Mouse (Mus musculus) limb, embryonic 15.5 days (tissue): ENCODE results near the gene Rictor. TPM values are rescaled to one million over a fixed set of nuclear protein-coding genes. Genes with fewer than 3 reads are reported as not detected.

Experiments used
- ATAC-seq: fragments of 200-750 bp; cut with Nextera tagmentation; 2 replicates; pipeline ENCODE4 v1.8.0; 2017; ENCODE audit warnings: low read depth, moderate TSS enrichment; ENCODE audit not compliant: insufficient number of reproducible peaks, low FRiP score, low TSS enrichment
- H3K27ac ChIP-seq: fragments of 300-500 bp; sonication (generic); 2 replicates; pipeline ENCODE4 v1.5.1; 2015; ENCODE audit warnings: moderate library complexity, mild to moderate bottlenecking, inconsistent platforms
- H3K27me3 ChIP-seq: fragments of 300-500 bp; sonication (generic); 2 replicates; pipeline ENCODE4 v1.6.1; 2015; ENCODE audit warnings: inconsistent platforms
- H3K36me3 ChIP-seq: fragments of 300-500 bp; sonication (generic); 2 replicates; pipeline ENCODE4 v1.6.1; 2015; ENCODE audit warnings: inconsistent platforms
- H3K4me1 ChIP-seq: fragments of 300-500 bp; sonication (generic); 2 replicates; pipeline ENCODE4 v1.6.1; 2015; ENCODE audit warnings: inconsistent platforms
- H3K4me2 ChIP-seq: fragments of 300-500 bp; sonication (generic); 2 replicates; pipeline ENCODE4 v1.6.1; 2015; ENCODE audit warnings: mild to moderate bottlenecking, inconsistent platforms
- H3K4me3 ChIP-seq: fragments of 300-500 bp; sonication (generic); 2 replicates; pipeline ENCODE4 v1.5.1; 2015; ENCODE audit warnings: mild to moderate bottlenecking, inconsistent platforms
- H3K9ac ChIP-seq: fragments of 300-500 bp; sonication (generic); 2 replicates; pipeline ENCODE4 v1.6.1; 2015; ENCODE audit warnings: inconsistent platforms
- H3K9me3 ChIP-seq: fragments of 300-500 bp; sonication (generic); 2 replicates; pipeline ENCODE4 v1.6.1; 2016; ENCODE audit warnings: inconsistent platforms
- WGBS: fragments of 180-500 bp; shearing (Covaris S2); methylation state at CpG from one replicate; pipeline ENCODE4 v1.1.7; 2015; 5-methylcytosine and 5-hydroxymethylcytosine counted together
- polyA plus RNA-seq: library from polyadenylated mRNA; unstranded; fragments of >200 nt; fragmentation: Nextera tagmentation; extraction: Ambion mirVana; gene quantifications from 2 replicates; pipeline ENCODE4 v1.2.1, GENCODE M21; 2015

Gene Rictor
- polyA plus RNA-seq, 1 experiment from 2014 or later, result 40.6 TPM

GRCm38 (mm10) chr15:6710341-6710740 is 2.2 kb downstream of the Rictor start:
- no peak for ATAC-seq
- Histone ChIP-seq H3K9me3 (no peaks in the 10 kb centered on the region), H3K27me3 (peaks cover 9% of the 10 kb centered on the region; the same call in 1 of the 2 replicates), H3K9ac (no peak overlapping the region), H3K4me1 (peaks cover 17% of the 10 kb centered on the region; the same call in 1 of the 2 replicates), H3K27ac (no peak overlapping the region), H3K4me2 (0 out of 2 replicates have a peak overlapping the region, but pooled peaks have one; percentile 87), H3K36me3 (no peaks in the 10 kb centered on the region), H3K4me3 (no peak overlapping the region)
- WGBS, result 66% methylated on average over 7 of the region's 7 CpGs

- Histone ChIP-seq H3K9me3 (no peaks in the 10 kb centered on the region), H3K36me3 (no peaks in the 10 kb centered on the region), H3K4me3 (no peak overlapping the region), H3K4me1 (peaks cover 17% of the 10 kb centered on the region; the same call in 1 of the 2 replicates), H3K27me3 (peaks cover 3% of the 10 kb centered on the region; the same call in 1 of the 2 replicates), H3K9ac (no peak overlapping the region), H3K4me2 (no peak overlapping the region), H3K27ac (no peak overlapping the region)
- WGBS, result 83% methylated on average over 7 of the region's 7 CpGs
- no peak for ATAC-seq
Observed at GRCm38 (mm10) chr15:6711226-6711625, 3.0 kb downstream of the Rictor start.

- Histone ChIP-seq H3K36me3 (no peaks in the 10 kb centered on the region; the same call in 1 of the 2 replicates), H3K4me1 (peaks cover 9% of the 10 kb centered on the region; the same call in 1 of the 2 replicates)
- WGBS, result 56% methylated on average over 7 of the region's 7 CpGs
Observed at GRCm38 (mm10) chr15:6714819-6715218, 6.6 kb downstream of the Rictor start.

GRCm38 (mm10) chr15:6715237-6715636 is 7.1 kb downstream of the Rictor start:
- Histone ChIP-seq H3K27me3 (no peaks in the 10 kb centered on the region), H3K9me3 (no peaks in the 10 kb centered on the region), H3K27ac (no peak overlapping the region), H3K4me1 (peaks cover 8% of the 10 kb centered on the region; the same call in 1 of the 2 replicates), H3K4me3 (no peak overlapping the region), H3K9ac (no peak overlapping the region), H3K36me3 (no peaks in the 10 kb centered on the region; the same call in 1 of the 2 replicates), H3K4me2 (no peak overlapping the region)
- ATAC-seq, result no peak
- 82% methylated on average over 6 of the region's 6 CpGs for WGBS

More at GRCm38 (mm10) chr15:6714819-6715218, 6.6 kb downstream of the Rictor start:
- H3K4me3 ChIP-seq, result no peak overlapping the region
- ATAC-seq, result no peak
- no peak overlapping the region for H3K27ac ChIP-seq
- H3K27me3 ChIP-seq, result no peaks in the 10 kb centered on the region
- H3K9ac ChIP-seq, result no peak overlapping the region
- H3K4me2 ChIP-seq, result no peak overlapping the region
- H3K9me3 ChIP-seq, result no peaks in the 10 kb centered on the region

GRCm38 (mm10) chr15:6721385-6721784 is 13.2 kb downstream of the Rictor start:
- Histone ChIP-seq H3K9ac (no peak overlapping the region), H3K27me3 (no peaks in the 10 kb centered on the region), H3K9me3 (no peaks in the 10 kb centered on the region), H3K36me3 (no peaks in the 10 kb centered on the region; the same call in 1 of the 2 replicates), H3K4me1 (peaks cover 5% of the 10 kb centered on the region), H3K4me2 (no peak overlapping the region), H3K27ac (no peak overlapping the region), H3K4me3 (no peak overlapping the region)
- 81% methylated on average over 2 of the region's 2 CpGs for WGBS
- ATAC-seq, result no peak

- Histone ChIP-seq H3K4me3 (no peak overlapping the region), H3K9me3 (no peaks in the 10 kb centered on the region), H3K4me2 (no peak overlapping the region), H3K27me3 (no peaks in the 10 kb centered on the region), H3K9ac (no peak overlapping the region), H3K4me1 (peaks cover 5% of the 10 kb centered on the region), H3K27ac (no peak overlapping the region), H3K36me3 (no peaks in the 10 kb centered on the region; the same call in 1 of the 2 replicates)
- WGBS, result 78% methylated on average over 4 of the region's 4 CpGs
- no peak for ATAC-seq
Observed at GRCm38 (mm10) chr15:6721802-6722201, 13.6 kb downstream of the Rictor start.

GRCm38 (mm10) chr15:6722405-6723176 is 14.4 kb downstream of the Rictor start:
- ATAC-seq, result no peak
- peaks cover 5% of the 10 kb centered on the region for H3K4me1 ChIP-seq
- no peak overlapping the region for H3K4me3 ChIP-seq
- H3K27me3 ChIP-seq, result no peaks in the 10 kb centered on the region
- WGBS, result 62% methylated on average over 11 of the region's 11 CpGs
- no peak overlapping the region for H3K9ac ChIP-seq
- no peak overlapping the region for H3K4me2 ChIP-seq
- no peaks in the 10 kb centered on the region for H3K9me3 ChIP-seq
- no peak overlapping the region for H3K27ac ChIP-seq
- H3K36me3 ChIP-seq, result no peaks in the 10 kb centered on the region; the same call in 1 of the 2 replicates

- Histone ChIP-seq H3K9me3 (no peaks in the 10 kb centered on the region), H3K4me1 (peaks cover 5% of the 10 kb centered on the region), H3K4me3 (no peak overlapping the region), H3K9ac (no peak overlapping the region), H3K27ac (no peak overlapping the region), H3K4me2 (no peak overlapping the region), H3K36me3 (no peaks in the 10 kb centered on the region; the same call in 1 of the 2 replicates), H3K27me3 (no peaks in the 10 kb centered on the region)
- no peak for ATAC-seq
Observed at GRCm38 (mm10) chr15:6723338-6723737, 15.2 kb downstream of the Rictor start.

GRCm38 (mm10) chr15:6724442-6724841 is 16.3 kb downstream of the Rictor start:
- Histone ChIP-seq H3K4me2 (no peak overlapping the region), H3K27ac (no peak overlapping the region), H3K36me3 (no peaks in the 10 kb centered on the region; the same call in 1 of the 2 replicates), H3K4me1 (peaks cover 5% of the 10 kb centered on the region), H3K4me3 (no peak overlapping the region), H3K27me3 (no peaks in the 10 kb centered on the region), H3K9me3 (no peaks in the 10 kb centered on the region), H3K9ac (no peak overlapping the region)
- WGBS, result 60% methylated on average over 1 of the region's 1 CpGs
- ATAC-seq, result no peak

- 76% methylated on average over 5 of the region's 5 CpGs for WGBS
Observed at GRCm38 (mm10) chr15:6726130-6726808, 18.1 kb downstream of the Rictor start.

GRCm38 (mm10) chr15:6733076-6733475 is 24.9 kb downstream of the Rictor start:
- Histone ChIP-seq H3K4me2 (no peak overlapping the region), H3K27ac (no peak overlapping the region), H3K4me1 (no peaks in the 10 kb centered on the region), H3K9ac (no peak overlapping the region), H3K36me3 (peaks cover 3% of the 10 kb centered on the region; the same call in 1 of the 2 replicates), H3K27me3 (no peaks in the 10 kb centered on the region), H3K4me3 (no peak overlapping the region), H3K9me3 (no peaks in the 10 kb centered on the region)
- no peak for ATAC-seq
- 69% methylated on average over 5 of the region's 5 CpGs for WGBS

More at GRCm38 (mm10) chr15:6726130-6726808, 18.1 kb downstream of the Rictor start:
- H3K4me3 ChIP-seq, result no peak overlapping the region
- no peaks in the 10 kb centered on the region for H3K36me3 ChIP-seq
- no peaks in the 10 kb centered on the region for H3K27me3 ChIP-seq
- H3K27ac ChIP-seq, result no peak overlapping the region
- H3K9ac ChIP-seq, result no peak overlapping the region
- H3K4me2 ChIP-seq, result no peak overlapping the region
- H3K9me3 ChIP-seq, result no peaks in the 10 kb centered on the region
- peaks cover 5% of the 10 kb centered on the region for H3K4me1 ChIP-seq
- ATAC-seq, result no peak

- no peaks in the 10 kb centered on the region for H3K27me3 ChIP-seq
- no peak for ATAC-seq
- no peak overlapping the region for H3K27ac ChIP-seq
- H3K9me3 ChIP-seq, result no peaks in the 10 kb centered on the region
- peaks cover 10% of the 10 kb centered on the region for H3K36me3 ChIP-seq
- no peak overlapping the region for H3K4me3 ChIP-seq
- no peak overlapping the region for H3K4me2 ChIP-seq
- H3K9ac ChIP-seq, result no peak overlapping the region
- WGBS, result 97% methylated on average over 2 of the region's 2 CpGs
- no peaks in the 10 kb centered on the region for H3K4me1 ChIP-seq
Observed at GRCm38 (mm10) chr15:6739180-6739579, 31.0 kb downstream of the Rictor start.
